Mouse (Mus musculus): ENCODE data around the gene Vmn1r115.
"Not testable (repeated sequence)": the region's sequence is repeated elsewhere in the genome, so short reads cannot be mapped to it uniquely, and the experiment has no call there.

Vmn1r115 gene

DNA sequence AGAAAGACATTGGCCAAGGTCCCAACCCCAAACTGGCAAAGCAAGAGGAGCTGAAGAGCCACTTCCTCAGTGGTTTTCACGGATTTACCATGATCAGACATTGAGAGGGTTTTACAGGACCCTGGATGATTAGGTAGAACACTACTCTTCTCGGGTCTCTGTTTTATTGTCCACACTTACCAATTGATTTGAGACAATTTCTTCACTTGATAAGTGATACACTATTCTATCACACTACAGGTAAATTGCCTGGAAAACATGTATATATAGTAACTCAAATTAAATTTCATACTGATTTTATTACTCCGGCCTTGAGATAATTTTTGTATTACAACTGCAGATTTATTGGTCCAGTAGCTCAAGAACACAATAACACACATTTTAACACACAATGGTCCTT is at the start of gene Vmn1r115:
TSS of gene Vmn1r115 (minus strand) at position 101 of the 400 bp plus-strand sequence.
- in situ Hi-C loops (cut with MboI, MseI) = not testable (repeated sequence)

- in situ Hi-C loops (cut with MboI, MseI) = not testable (repeated sequence)
Observed at GRCm38 (mm10) chr7:20884021-20884420, 39.2 kb upstream of the Vmn1r115 start, which contains the start of gene Vmn1r117. Gene Vmn1r117 (minus strand): TSS chr7:20884121.

GRCm38 (mm10) chr7:20871956-20872355 is 27.2 kb upstream of the Vmn1r115 start, which contains the start of gene Vmn1r116:
Gene Vmn1r116 (plus strand): TSS chr7:20872256.
- in situ Hi-C loops (cut with MboI, MseI) = loop anchor here (25.0 kb wide), 1 partner anchor 685 kb away; the partner anchor contains the start of gene Vmn1r95

GRCm38 (mm10) chr7:20812086-20812485 is 32.7 kb downstream of the Vmn1r115 start, which contains the start of gene Vmn1r114:
Gene Vmn1r114 (minus strand): TSS chr7:20812186.
- in situ Hi-C loops (cut with MboI, MseI) = loop anchor here (25.0 kb wide), 1 partner anchor 300 kb away; no protein-coding TSS in a partner anchor
